Mouse (Mus musculus): ENCODE measurements around the gene Spag16.

GRCm38 (mm10) chr1:70624803-70625460, 798.2 kb downstream of the Spag16 start:
- TF ChIP-seq GATA1 (IDR thresholded peaks at IDR 0.05; ENCODE audit: borderline replicate concordance, low read length) = no peak
- no peak for TF ChIP-seq FLI1 (IDR thresholded peaks at IDR 0.05; ENCODE audit: low read length)
